Mouse (Mus musculus): ENCODE data around the gene Phgr1.

The Phgr1 gene

DNA sequence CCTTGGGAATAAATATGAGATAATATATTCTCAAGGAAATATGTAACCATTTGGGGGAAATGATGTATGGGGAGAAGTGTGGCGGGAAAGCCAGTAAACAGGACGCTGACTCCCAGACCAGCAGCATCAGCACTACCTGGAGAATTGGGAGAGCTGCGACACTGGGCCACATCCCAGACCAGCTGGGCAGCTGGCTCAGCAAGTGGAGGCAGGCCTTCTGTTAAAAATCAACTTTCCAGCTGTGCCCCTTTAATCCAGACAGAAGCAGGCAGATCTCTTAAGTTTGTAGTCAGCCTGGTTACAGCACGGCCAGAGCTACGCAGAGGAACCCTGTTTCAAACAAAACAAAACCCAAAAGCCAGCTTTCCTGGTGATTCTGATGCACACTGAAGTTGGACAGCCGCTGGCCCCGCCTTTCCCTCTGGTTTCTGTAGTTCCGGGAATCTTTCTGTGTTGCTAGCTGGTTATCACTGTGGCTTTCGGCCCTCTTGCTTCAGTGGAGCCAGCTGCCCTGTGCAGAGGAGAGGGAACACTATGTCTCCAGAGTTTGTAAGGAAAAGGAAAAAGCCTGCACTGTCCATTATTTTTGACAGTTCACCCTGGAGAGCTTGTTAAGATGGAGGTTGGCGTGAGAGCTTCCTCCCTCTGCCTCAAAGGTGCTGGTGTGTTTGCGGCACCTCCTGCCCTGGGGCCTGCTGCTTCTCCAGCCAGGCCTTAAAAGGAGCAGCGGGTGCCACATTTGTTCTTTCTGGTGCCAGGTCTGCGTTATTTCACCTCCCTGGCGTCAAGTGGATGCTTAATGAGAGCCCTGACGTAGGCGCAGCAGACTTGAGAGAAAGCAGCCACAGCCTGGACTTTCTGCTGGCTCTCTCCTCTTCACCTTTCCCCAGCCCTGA is 20.4 kb upstream of the Phgr1 start:
- no peak for DNase-seq

- no peak for DNase-seq
Measured at GRCm38 (mm10) chr2:118752792-118753108, 19.8 kb upstream of the Phgr1 start.

GRCm38 (mm10) chr2:118754143-118754542 is 18.4 kb upstream of the Phgr1 start:
- no peak for DNase-seq

GRCm38 (mm10) chr2:118755407-118755806 is 17.2 kb upstream of the Phgr1 start:
- no peak for DNase-seq

DNA sequence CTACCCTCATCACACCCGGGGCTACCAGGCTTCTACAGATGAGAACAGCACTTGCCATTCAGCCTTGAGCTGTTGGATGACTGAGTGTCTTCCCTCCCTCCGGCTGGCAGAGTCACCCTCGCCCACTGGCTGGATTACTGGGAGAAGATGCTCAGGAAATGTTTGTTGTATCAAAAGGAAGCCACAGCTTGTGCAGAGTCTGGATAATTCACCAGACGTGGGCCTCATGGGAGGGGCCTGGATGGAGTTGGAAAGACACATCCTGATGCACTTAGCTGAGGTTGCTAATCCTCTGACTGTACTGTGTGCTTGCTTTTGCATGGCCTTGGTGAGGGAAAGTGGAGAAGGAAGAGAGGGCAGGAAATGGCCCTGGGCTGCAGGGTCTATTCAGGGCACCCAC is 16.5 kb upstream of the Phgr1 start:
- DNase-seq: no peak

- peak; percentile 62 to 78 for DNase-seq
Measured at GRCm38 (mm10) chr2:118759828-118760227, 12.7 kb upstream of the Phgr1 start.

GRCm38 (mm10) chr2:118760311-118761025 is 12.1 kb upstream of the Phgr1 start:
- DNase-seq: no peak

DNA sequence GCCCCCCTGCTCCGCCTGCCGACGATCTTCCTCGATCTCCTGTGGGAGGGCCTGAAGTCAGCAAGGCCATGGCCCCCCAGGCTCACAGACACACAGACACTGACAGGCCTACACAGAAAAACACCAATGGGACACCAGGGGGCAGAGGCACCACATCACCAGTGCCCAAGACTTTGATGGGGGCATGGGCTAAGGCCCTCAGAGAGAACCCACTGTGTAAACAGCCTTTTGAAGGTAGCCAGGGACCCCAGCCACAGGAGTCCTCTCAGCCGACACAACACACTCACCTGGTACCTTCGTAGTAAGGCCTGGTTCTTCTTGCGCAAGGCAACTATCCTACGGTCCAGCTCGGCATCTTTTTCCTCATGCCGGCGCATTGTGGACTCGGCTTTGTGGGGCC is 11.2 kb upstream of the Phgr1 start:
- no peak for DNase-seq

- DNase-seq: peak; percentile 51 to 54
Measured at GRCm38 (mm10) chr2:118761906-118762783, 10.4 kb upstream of the Phgr1 start, which contains the start of gene Ccdc9b. Gene Ccdc9b (minus strand): TSS chr2:118762661.

DNA sequence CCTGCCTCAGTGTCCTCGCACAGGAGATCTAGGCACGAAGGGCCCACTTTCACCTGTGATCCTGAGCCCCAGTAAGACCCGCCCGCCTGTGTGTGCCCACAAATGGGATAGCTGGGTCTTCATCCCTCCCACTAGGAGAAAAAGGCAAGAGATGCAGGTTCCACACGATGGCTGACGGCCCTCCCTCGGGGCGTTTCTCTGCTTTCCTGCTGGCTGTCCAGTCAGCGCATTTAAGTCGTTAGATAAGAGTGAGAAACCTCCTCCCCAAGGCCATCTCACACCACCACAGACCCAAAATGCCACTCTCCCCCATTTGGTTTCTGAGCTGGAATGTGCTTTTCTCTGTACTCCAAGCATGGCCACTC is 9.8 kb upstream of the Phgr1 start:
- no peak for DNase-seq

DNA sequence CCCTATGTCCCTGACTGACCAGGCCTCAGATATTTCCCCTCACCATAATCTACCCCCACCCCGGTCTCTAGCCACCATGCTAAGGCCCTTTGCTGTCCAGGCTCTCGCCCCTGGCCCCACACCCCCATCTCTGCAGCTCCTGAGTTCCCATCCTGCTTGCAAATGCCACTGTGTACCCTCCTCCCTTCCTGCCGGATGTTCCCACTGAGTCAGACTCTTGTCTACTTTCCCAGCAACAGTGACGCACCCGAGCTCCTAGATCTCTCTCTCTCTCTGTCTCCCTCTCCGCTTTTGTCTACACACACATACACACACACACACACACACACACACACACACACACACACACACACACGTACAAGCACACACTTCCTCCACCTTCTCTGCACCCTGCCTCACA is 9.1 kb upstream of the Phgr1 start:
- DNase-seq: no peak

DNA sequence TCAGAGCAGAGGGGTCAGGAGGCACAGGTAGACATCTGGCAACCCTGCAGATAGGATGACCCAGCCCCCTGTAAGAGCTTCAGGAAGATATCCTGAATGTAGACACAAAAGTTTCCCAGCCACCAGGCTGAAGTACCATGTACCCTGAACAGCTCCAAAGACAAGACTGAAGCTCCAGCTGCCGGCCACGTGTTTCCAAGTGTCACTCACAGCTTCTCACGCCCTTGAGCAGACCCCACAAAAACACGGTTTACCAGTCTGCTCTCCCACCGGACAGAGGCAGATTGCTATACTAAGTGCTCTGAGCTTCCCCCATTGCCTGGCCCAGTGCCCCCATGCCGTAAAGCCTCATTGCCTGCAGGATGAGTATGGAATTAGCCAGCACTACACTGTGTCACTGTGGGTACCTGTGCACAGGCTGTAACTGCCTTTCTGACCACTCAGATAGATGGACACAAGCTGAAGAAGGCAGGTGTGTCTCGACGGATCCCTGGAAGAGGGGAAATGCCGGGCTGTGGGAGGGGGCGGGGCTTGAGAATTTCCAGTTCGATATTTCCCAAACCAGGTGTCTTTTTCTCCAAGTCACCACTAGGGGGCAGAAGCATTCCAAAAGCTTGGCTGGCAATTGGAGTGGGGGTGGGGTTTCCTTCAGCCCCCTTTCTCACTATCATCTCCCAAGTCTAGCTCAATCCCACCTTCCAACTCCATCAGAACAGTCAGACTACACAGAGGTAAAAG is 8.3 kb upstream of the Phgr1 start:
- peak in 1 of 2 experiments; percentile 41 for DNase-seq

DNA sequence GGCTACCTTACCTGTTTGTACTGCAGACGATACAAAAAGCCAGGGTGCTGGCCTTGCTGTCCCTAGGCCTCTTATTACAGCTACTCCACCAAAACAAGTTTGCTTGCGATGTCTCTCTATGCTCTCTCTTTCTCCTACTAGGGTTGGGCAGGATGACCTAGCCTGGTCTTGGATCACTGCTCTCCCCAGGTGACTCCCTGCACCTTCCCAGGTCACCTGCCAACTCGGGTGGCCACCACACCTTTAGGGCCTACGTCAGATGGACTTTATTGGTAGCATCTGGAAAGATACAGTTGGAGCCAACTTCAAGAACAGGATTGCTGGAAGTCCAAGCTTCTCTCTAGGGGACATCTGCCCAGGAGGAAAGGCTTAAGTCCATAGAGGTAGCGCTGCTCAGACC is 7.7 kb upstream of the Phgr1 start:
- no peak for DNase-seq

GRCm38 (mm10) chr2:118766041-118767033 is 6.2 kb upstream of the Phgr1 start:
- DNase-seq: no peak

- no peak for DNase-seq
Measured at GRCm38 (mm10) chr2:118774536-118774935, 2.0 kb downstream of the Phgr1 start.

DNA sequence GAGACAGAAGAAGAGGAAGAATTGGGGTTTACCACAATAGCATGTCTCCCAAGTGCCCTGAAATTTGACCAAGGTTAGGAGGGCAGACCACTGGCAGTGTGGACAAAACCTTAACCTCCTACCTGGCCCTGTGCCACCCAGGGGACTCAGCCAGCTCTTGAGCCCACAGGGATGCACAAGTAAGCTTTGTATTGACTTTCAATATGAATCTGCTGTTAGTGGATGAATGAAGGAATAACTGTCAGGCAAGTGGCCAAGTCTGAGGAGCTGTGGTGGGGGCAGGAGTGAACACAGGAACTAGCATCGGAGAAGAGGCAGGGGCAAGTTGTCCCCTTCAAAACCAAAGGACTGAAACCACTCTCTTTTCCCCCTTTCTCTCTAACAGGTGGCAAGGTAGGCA is 2.8 kb downstream of the Phgr1 start:
- DNase-seq: no peak

GRCm38 (mm10) chr2:118775846-118776245 is 3.3 kb downstream of the Phgr1 start:
- DNase-seq: no peak

DNA sequence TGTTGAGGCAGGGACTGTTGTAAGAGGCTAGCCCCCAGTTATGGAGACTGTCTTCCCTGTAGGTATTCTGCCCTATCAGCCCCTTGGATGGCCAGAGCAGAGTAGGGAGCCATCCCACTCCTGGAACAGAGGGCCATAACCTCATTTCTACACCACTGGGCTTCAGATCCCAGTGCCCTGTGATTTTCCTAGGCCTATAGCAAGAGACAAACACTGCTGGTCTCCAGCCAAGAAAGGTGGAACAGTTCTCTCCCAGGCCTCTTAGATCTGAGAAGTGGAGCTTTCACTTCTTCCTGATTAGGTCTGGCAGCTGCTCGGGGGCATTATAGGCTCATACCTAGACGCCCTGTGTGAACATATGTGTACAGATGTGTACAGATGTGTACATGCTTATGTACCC is 3.7 kb downstream of the Phgr1 start:
- no peak for DNase-seq

DNA sequence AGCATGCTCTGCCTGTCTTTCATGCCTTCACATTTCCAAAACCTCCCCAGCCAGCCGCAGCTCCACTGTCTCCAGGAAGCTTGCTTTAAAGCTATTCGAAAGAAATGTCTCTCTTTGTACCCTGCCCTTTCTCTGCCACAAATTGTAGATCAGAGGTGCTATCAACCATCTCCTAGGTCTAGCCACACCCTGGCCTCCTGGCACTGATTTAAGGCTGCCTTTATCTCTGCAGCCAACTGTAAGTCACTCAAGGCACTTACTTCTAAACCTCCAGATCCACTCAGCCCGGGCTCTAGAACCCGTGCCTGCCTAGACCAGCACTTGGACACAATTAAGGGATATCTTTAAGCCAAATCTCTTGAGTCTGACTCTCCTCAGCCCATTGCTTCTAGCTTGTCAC is 5.8 kb downstream of the Phgr1 start:
- no peak for DNase-seq

DNA sequence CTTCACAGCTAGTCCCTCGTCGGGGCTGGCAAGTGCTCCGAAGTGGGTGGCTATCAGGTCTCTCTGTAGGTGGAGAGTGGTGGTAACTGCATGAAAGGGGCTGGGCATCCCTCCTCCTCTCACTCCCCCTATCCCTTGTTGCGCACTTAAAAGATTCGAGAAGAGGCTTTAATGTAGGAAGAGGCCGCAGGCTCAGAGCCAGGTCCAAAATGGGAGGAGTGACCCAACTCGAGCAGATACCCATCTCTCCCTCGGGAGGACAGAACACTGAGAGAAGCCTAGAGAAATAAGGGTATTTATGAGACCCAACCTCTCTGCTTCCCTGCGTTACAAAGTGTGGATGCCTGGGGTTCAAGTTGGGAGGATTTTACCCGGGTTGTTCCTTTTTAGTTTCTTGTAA is 6.5 kb downstream of the Phgr1 start:
- no peak for DNase-seq

Data from spleen, adult 18-20 months (tissue).